Mouse (Mus musculus) ES-E14 (cell line): ENCODE results near the gene Ccl11. TPM values are rescaled to one million over a fixed set of nuclear protein-coding genes. Genes with fewer than 3 reads are reported as not detected.

Experiments
- DNase-seq: peaks from one replicate; pipeline ENCODE4 v3.0.0-alpha.2; 2013; ENCODE audit warnings: low read depth, low spot score
- H3K27ac ChIP-seq: 2 replicates; pipeline ENCODE4 v1.5.1; 2012; ENCODE audit warnings: low read depth, mild to moderate bottlenecking, low read length, moderate library complexity, mixed read lengths; ENCODE audit not compliant: poor library complexity, insufficient read depth, severe bottlenecking
- H3K36me3 ChIP-seq: 2 replicates; pipeline ENCODE4 v1.6.1; 2012; ENCODE audit warnings: mild to moderate bottlenecking, low read length, moderate library complexity, mixed read lengths; ENCODE audit not compliant: control insufficient read depth, poor library complexity, insufficient read depth, severe bottlenecking
- H3K4me1 ChIP-seq, 2 experiments: fragments of 150-350 bp in 1 of 2; sonication (generic) in 1 of 2; 2 replicates each; pipeline ENCODE4 v1.6.1; 2012; ENCODE audit warnings: low read length in 2 of 2, mild to moderate bottlenecking in 1 of 2, mixed read lengths in 1 of 2; ENCODE audit not compliant: control insufficient read depth in 2 of 2, insufficient read depth in 2 of 2, poor library complexity in 1 of 2
- H3K4me3 ChIP-seq, 2 experiments: fragments of 150-350 bp in 1 of 2; sonication (generic) in 1 of 2; 2 replicates each; pipeline ENCODE4 v1.5.1; 2012; ENCODE audit warnings: low read length in 2 of 2, low read depth in 1 of 2, mild to moderate bottlenecking in 1 of 2, mixed read lengths in 1 of 2; ENCODE audit not compliant: insufficient read depth in 1 of 2, poor library complexity in 1 of 2, severe bottlenecking in 1 of 2
- H3K9ac ChIP-seq: 2 replicates; pipeline ENCODE4 v1.6.1; 2012; ENCODE audit warnings: low read depth, mild to moderate bottlenecking, low read length, mixed read lengths; ENCODE audit not compliant: poor library complexity, insufficient read depth, severe bottlenecking
- H3K9me3 ChIP-seq: fragments of 150-350 bp; sonication (generic); 2 replicates; pipeline ENCODE4 v1.6.1; 2012; ENCODE audit warnings: low read depth, mild to moderate bottlenecking, low read length; ENCODE audit not compliant: control insufficient read depth, insufficient read depth
- CHD2 ChIP-seq: IDR thresholded peaks from 2 replicates; pipeline ENCODE4 v1.6.1; 2014; ENCODE audit warnings: mild to moderate bottlenecking, low read depth, low read length, inconsistent platforms
- HCFC1 ChIP-seq: IDR thresholded peaks from 2 replicates; pipeline ENCODE4 v1.6.1; 2012; ENCODE audit warnings: low read length, inconsistent platforms, borderline replicate concordance; ENCODE audit not compliant: insufficient read depth
- MAFK ChIP-seq: IDR thresholded peaks from 2 replicates; pipeline ENCODE4 v1.6.1; 2014; ENCODE audit warnings: mild to moderate bottlenecking, low read depth, low read length, inconsistent platforms; ENCODE audit not compliant: insufficient read depth
- ZC3H11A ChIP-seq: IDR thresholded peaks from 2 replicates; pipeline ENCODE4 v1.6.1; 2012; ENCODE audit warnings: low read depth, mild to moderate bottlenecking, inconsistent platforms, low read length, borderline replicate concordance
- ZNF384 ChIP-seq: IDR thresholded peaks from 2 replicates; pipeline ENCODE4 v1.6.1; 2012; ENCODE audit warnings: low read depth, low read length, inconsistent platforms
- in situ Hi-C, 2 experiments: fragments of 600-800 bp; cut with MboI; formaldehyde crosslinking; loops; one replicate each; pipeline ENCODE4 v1.15.1; 2025; ENCODE audit warnings: low sequenced_read_pairs in 2 of 2, inconsistent platforms in 1 of 2; ENCODE audit not compliant: unreplicated experiment in 2 of 2
- total RNA-seq: library from RNA; depleted of rRNA; stranded (reverse); fragments of 300-350 nt; gene quantifications from 2 replicates; pipeline ENCODE4 v1.2.3, GENCODE M21; 2012

Ccl11 gene
- total RNA-seq, 1 experiment, result not detected

- Histone ChIP-seq H3K4me1 (no peaks in the 10 kb centered on the region), H3K36me3 (no peaks in the 10 kb centered on the region), H3K4me3 (no peak overlapping the region), H3K27ac (no peak overlapping the region), H3K9ac (no peak overlapping the region), H3K9me3 (no peaks in the 10 kb centered on the region)
- no peak for TF ChIP-seq ZNF384
- TF ChIP-seq MAFK, result no peak
- TF ChIP-seq ZC3H11A, result no peak
- no peak for TF ChIP-seq HCFC1
- no peak for TF ChIP-seq CHD2
- in situ Hi-C loops, result no loop called here
- DNase-seq, result no peak
These were observed 19.4 kb downstream of the Ccl11 start for GRCm38 (mm10) chr11:82077031-82077430.

DNA sequence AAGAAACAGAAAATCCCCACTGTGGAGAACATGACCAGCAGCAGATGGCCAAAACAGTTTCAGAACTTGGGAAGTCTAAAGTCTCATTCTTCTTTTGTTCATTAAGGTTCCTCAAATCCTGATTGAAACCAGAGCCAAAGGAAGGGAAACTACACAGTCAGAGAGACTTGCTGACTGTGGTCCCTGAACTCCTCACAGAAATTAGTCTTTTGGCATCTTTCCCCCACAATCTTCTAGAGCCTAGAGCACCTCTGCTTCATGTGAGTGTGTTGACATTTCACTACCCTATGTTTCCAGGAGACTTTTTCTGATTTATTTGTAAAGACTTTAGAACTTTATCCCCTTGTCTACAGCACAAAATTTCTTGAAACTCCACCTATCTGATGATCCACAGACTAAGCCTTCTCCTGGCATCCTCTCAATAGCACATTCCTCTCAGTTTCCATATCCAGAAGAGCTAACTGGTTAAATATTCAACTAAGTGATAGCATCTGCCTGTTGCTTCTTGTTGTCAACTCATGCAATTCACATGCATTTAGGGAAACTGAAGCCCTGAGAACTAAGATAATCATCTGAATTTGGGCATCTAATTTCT is 20.6 kb downstream of the Ccl11 start:
- Histone ChIP-seq H3K4me1 (no peaks in the 10 kb centered on the region), H3K9me3 (no peaks in the 10 kb centered on the region), H3K4me3 (no peak overlapping the region), H3K36me3 (no peaks in the 10 kb centered on the region), H3K9ac (no peak overlapping the region), H3K27ac (no peak overlapping the region)
- in situ Hi-C loops, result no loop called here
- no peak for DNase-seq
- no peak for TF ChIP-seq ZNF384
- TF ChIP-seq ZC3H11A, result no peak
- TF ChIP-seq CHD2, result no peak
- TF ChIP-seq HCFC1, result no peak
- no peak for TF ChIP-seq MAFK

DNA sequence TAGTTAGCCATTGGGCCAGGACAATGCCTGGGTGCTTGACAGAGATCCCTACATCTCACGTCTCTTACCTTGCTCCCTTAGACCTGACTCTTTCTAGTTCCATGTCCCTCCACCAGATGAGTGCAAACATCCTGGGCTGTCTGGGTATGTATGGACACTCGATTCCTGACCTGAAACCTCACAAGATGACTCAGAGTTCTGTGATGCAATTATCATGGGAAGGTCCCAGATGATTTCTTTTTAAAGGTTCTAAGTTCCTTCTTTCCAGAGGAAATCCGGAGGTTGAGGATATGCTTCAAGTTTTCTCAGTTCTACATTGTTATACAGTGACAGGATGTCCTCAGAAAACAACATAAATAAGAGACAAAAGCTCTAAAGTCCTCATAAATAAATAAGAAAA is 23.2 kb downstream of the Ccl11 start:
- in situ Hi-C loops, result no loop called here
- H3K4me1 ChIP-seq, result no peaks in the 10 kb centered on the region
- no peak overlapping the region for H3K27ac ChIP-seq
- H3K4me3 ChIP-seq, result no peak overlapping the region
- no peaks in the 10 kb centered on the region for H3K9me3 ChIP-seq
- H3K9ac ChIP-seq, result no peak overlapping the region
- TF ChIP-seq CHD2 (no peak), HCFC1 (no peak), ZNF384 (no peak), MAFK (no peak), ZC3H11A (no peak)
- no peaks in the 10 kb centered on the region for H3K36me3 ChIP-seq
- DNase-seq, result no peak

GRCm38 (mm10) chr11:82084360-82084759 is 26.7 kb downstream of the Ccl11 start:
- no peak overlapping the region for H3K27ac ChIP-seq
- H3K36me3 ChIP-seq, result no peaks in the 10 kb centered on the region
- no peak overlapping the region for H3K4me3 ChIP-seq
- H3K9me3 ChIP-seq, result no peaks in the 10 kb centered on the region
- TF ChIP-seq MAFK (no peak), CHD2 (no peak), ZNF384 (no peak), HCFC1 (no peak), ZC3H11A (no peak)
- DNase-seq, result no peak
- H3K9ac ChIP-seq, result no peak overlapping the region
- in situ Hi-C loops, result no loop called here
- no peaks in the 10 kb centered on the region for H3K4me1 ChIP-seq
